Mouse (Mus musculus) MEL (cell line): ENCODE measurements around the gene Fgr. TPM values are rescaled to one million over a fixed set of nuclear protein-coding genes. Genes with fewer than 3 reads are reported as not detected.

ENCODE experiments used
- DNase-seq: peaks from one replicate; pipeline ENCODE4 v3.0.0; 2011; ENCODE audit warnings: low read depth, low spot score
- H3K27ac ChIP-seq: 2 replicates; pipeline ENCODE4 v1.5.1; 2012; ENCODE audit warnings: low read depth, mild to moderate bottlenecking, control low read depth, low read length, moderate library complexity; ENCODE audit not compliant: control insufficient read depth
- H3K27me3 ChIP-seq, 2 experiments: fragments of 150-350 bp in 1 of 2; sonication (generic) in 1 of 2; 2 replicates each; pipeline ENCODE4 v1.6.1; 2012; ENCODE audit warnings: low read length in 2 of 2, mild to moderate bottlenecking in 2 of 2, improper control_type of control experiment in 1 of 2, moderate library complexity in 1 of 2; ENCODE audit not compliant: insufficient read depth in 2 of 2, control insufficient read depth in 1 of 2
- H3K36me3 ChIP-seq, 2 experiments: 2 replicates each; pipeline ENCODE4 v1.6.1; 2012 to 2014; ENCODE audit warnings: low read length in 2 of 2, improper control_type of control experiment in 1 of 2, inconsistent platforms in 1 of 2, mild to moderate bottlenecking in 1 of 2; ENCODE audit not compliant: insufficient read depth in 2 of 2, control insufficient read depth in 1 of 2
- H3K4me1 ChIP-seq, 2 experiments: fragments of 150-350 bp in 1 of 2; sonication (generic) in 1 of 2; 2 replicates each; pipeline ENCODE4 v1.6.1; 2012; ENCODE audit warnings: low read length in 2 of 2, improper control_type of control experiment in 1 of 2, mild to moderate bottlenecking in 1 of 2; ENCODE audit not compliant: insufficient read depth in 2 of 2, control insufficient read depth in 1 of 2
- H3K4me3 ChIP-seq, 2 experiments: fragments of 150-350 bp in 1 of 2; sonication (generic) in 1 of 2; 2 replicates each; pipeline ENCODE4 v1.5.1; 2012; ENCODE audit warnings: low read depth in 2 of 2, low read length in 2 of 2, mild to moderate bottlenecking in 2 of 2, moderate library complexity in 2 of 2, control low read depth in 1 of 2, improper control_type of control experiment in 1 of 2; ENCODE audit not compliant: control insufficient read depth in 1 of 2, insufficient read depth in 1 of 2
- H3K79me2 ChIP-seq: 2 replicates; pipeline ENCODE4 v1.6.1; 2012; ENCODE audit warnings: mild to moderate bottlenecking, low read length, moderate library complexity; ENCODE audit not compliant: control insufficient read depth, poor library complexity, insufficient read depth
- H3K9ac ChIP-seq: 2 replicates; pipeline ENCODE4 v1.6.1; 2012; ENCODE audit warnings: low read depth, mild to moderate bottlenecking, control low read depth, low read length, moderate library complexity; ENCODE audit not compliant: control insufficient read depth, poor library complexity, severe bottlenecking
- H3K9me3 ChIP-seq: fragments of 150-350 bp; sonication (generic); replicated peaks from 2 replicates; pipeline ENCODE4 v1.6.1; 2012; ENCODE audit warnings: mild to moderate bottlenecking, low read length, improper control_type of control experiment, moderate library complexity; ENCODE audit not compliant: insufficient read depth
- BHLHE40 ChIP-seq: IDR thresholded peaks from 2 replicates; pipeline ENCODE4 v1.6.1; 2012; ENCODE audit warnings: low read depth, mild to moderate bottlenecking, inconsistent platforms, low read length, improper control_type of control experiment, borderline replicate concordance
- CHD1 ChIP-seq: IDR thresholded peaks from 2 replicates; pipeline ENCODE4 v1.6.1; 2012; ENCODE audit warnings: low read depth, mild to moderate bottlenecking, inconsistent platforms, low read length, improper control_type of control experiment
- CHD2 ChIP-seq: IDR thresholded peaks from 2 replicates; pipeline ENCODE4 v1.6.1; 2011; ENCODE audit warnings: low read length, improper control_type of control experiment
- CTCF ChIP-seq, 3 experiments: IDR thresholded peaks in 2 of 3; conservative IDR thresholded peaks in 1 of 3; 2 replicates each; pipeline ENCODE4 v1.5.1; 2011 to 2012; ENCODE audit warnings: low read length in 3 of 3, low read depth in 2 of 3, mild to moderate bottlenecking in 2 of 3, improper control_type of control experiment in 1 of 3, inconsistent platforms in 1 of 3, mixed read lengths in 1 of 3, moderate library complexity in 1 of 3; ENCODE audit not compliant: control insufficient read depth in 1 of 3, insufficient read depth in 1 of 3, poor library complexity in 1 of 3, severe bottlenecking in 1 of 3
- E2F4 ChIP-seq: IDR thresholded peaks from 2 replicates; pipeline ENCODE4 v1.6.1; 2011; ENCODE audit warnings: low read depth, low read length, improper control_type of control experiment, borderline replicate concordance
- EP300 ChIP-seq, 2 experiments: IDR thresholded peaks; 2 replicates each; pipeline ENCODE4 v1.6.1; 2011; ENCODE audit warnings: improper control_type of control experiment in 2 of 2, low read length in 2 of 2, low read depth in 1 of 2, mild to moderate bottlenecking in 1 of 2
- GABPA ChIP-seq: IDR thresholded peaks from 2 replicates; pipeline ENCODE4 v1.6.1; 2012; ENCODE audit warnings: low read depth, mild to moderate bottlenecking, inconsistent platforms, low read length, improper control_type of control experiment, moderate library complexity
- GATA1 ChIP-seq: IDR thresholded peaks from 2 replicates; pipeline ENCODE4 v1.6.1; 2011; ENCODE audit warnings: low read depth, low read length, improper control_type of control experiment
- HCFC1 ChIP-seq: IDR thresholded peaks from 2 replicates; pipeline ENCODE4 v1.6.1; 2012; ENCODE audit warnings: low read depth, mild to moderate bottlenecking, inconsistent platforms, low read length, improper control_type of control experiment, moderate library complexity
- KAT2A ChIP-seq: conservative IDR thresholded peaks from 2 replicates; pipeline ENCODE4 v1.6.1; 2012; ENCODE audit warnings: low read depth, low read length, improper control_type of control experiment, inconsistent platforms
- MAFK ChIP-seq: IDR thresholded peaks from 2 replicates; pipeline ENCODE4 v1.6.1; 2011; ENCODE audit warnings: low read depth, mild to moderate bottlenecking, low read length, improper control_type of control experiment, borderline replicate concordance
- MEF2A ChIP-seq: IDR thresholded peaks from 2 replicates; pipeline ENCODE4 v1.6.1; 2014; ENCODE audit warnings: low read depth, mild to moderate bottlenecking, inconsistent platforms, low read length, improper control_type of control experiment; ENCODE audit not compliant: poor library complexity, insufficient replicate concordance, severe bottlenecking; ENCODE audit errors: extremely low read depth
- MXI1 ChIP-seq: IDR thresholded peaks from 2 replicates; pipeline ENCODE4 v1.6.1; 2011; ENCODE audit warnings: mild to moderate bottlenecking, low read depth, low read length, improper control_type of control experiment
- MYB ChIP-seq: IDR thresholded peaks from 2 replicates; pipeline ENCODE4 v1.6.1; 2011; ENCODE audit warnings: mild to moderate bottlenecking, low read depth, low read length, improper control_type of control experiment
- MYC ChIP-seq: IDR thresholded peaks from 2 replicates; pipeline ENCODE4 v1.6.1; 2011; ENCODE audit warnings: low read depth, mild to moderate bottlenecking, low read length, improper control_type of control experiment, moderate library complexity
- NELFE ChIP-seq: IDR thresholded peaks from 2 replicates; pipeline ENCODE4 v1.6.1; 2011; ENCODE audit warnings: low read depth, low read length, improper control_type of control experiment
- NRF1 ChIP-seq: IDR thresholded peaks from 2 replicates; pipeline ENCODE4 v1.6.1; 2014; ENCODE audit warnings: low read depth, mild to moderate bottlenecking, inconsistent platforms, low read length, improper control_type of control experiment, moderate library complexity; ENCODE audit not compliant: poor library complexity, insufficient read depth, severe bottlenecking
- POLR2AphosphoS2 ChIP-seq: IDR thresholded peaks from 2 replicates; pipeline ENCODE4 v1.6.1; 2011; ENCODE audit warnings: low read length, improper control_type of control experiment
- POLR2AphosphoS5 ChIP-seq: IDR thresholded peaks from 2 replicates; pipeline ENCODE4 v1.6.1; 2012; ENCODE audit warnings: low read depth, borderline replicate concordance, mild to moderate bottlenecking, inconsistent platforms, low read length, moderate library complexity, mixed read lengths
- RAD21 ChIP-seq: IDR thresholded peaks from 2 replicates; pipeline ENCODE4 v1.6.1; 2011; ENCODE audit warnings: mild to moderate bottlenecking, low read depth, low read length, improper control_type of control experiment
- RCOR1 ChIP-seq: IDR thresholded peaks from 2 replicates; pipeline ENCODE4 v1.6.1; 2012; ENCODE audit warnings: low read depth, mild to moderate bottlenecking, inconsistent platforms, low read length, improper control_type of control experiment
- SMC3 ChIP-seq: IDR thresholded peaks from 2 replicates; pipeline ENCODE4 v1.6.1; 2011; ENCODE audit warnings: low read depth, low read length, improper control_type of control experiment
- TBP ChIP-seq: IDR thresholded peaks from 2 replicates; pipeline ENCODE4 v1.8.0; 2011; ENCODE audit warnings: low read depth, low read length, improper control_type of control experiment
- TCF12 ChIP-seq: IDR thresholded peaks from 2 replicates; pipeline ENCODE4 v1.6.1; 2014; ENCODE audit warnings: low read depth, mild to moderate bottlenecking, inconsistent platforms, low read length, improper control_type of control experiment, moderate library complexity
- UBTF ChIP-seq: IDR thresholded peaks from 2 replicates; pipeline ENCODE4 v1.6.1; 2012; ENCODE audit warnings: low read depth, mild to moderate bottlenecking, inconsistent platforms, low read length, improper control_type of control experiment, moderate library complexity, borderline replicate concordance; ENCODE audit not compliant: insufficient read depth
- USF1 ChIP-seq: IDR thresholded peaks from 2 replicates; pipeline ENCODE4 v1.6.1; 2014; ENCODE audit warnings: low read depth, mild to moderate bottlenecking, inconsistent platforms, low read length, improper control_type of control experiment, moderate library complexity
- ZC3H11A ChIP-seq: IDR thresholded peaks from 2 replicates; pipeline ENCODE4 v1.6.1; 2012; ENCODE audit warnings: low read depth, mild to moderate bottlenecking, inconsistent platforms, low read length, improper control_type of control experiment
- ZMIZ1 ChIP-seq: IDR thresholded peaks from 2 replicates; pipeline ENCODE4 v1.6.1; 2012; ENCODE audit warnings: low read depth, mild to moderate bottlenecking, inconsistent platforms, low read length, improper control_type of control experiment, moderate library complexity
- ZNF384 ChIP-seq: IDR thresholded peaks from 2 replicates; pipeline ENCODE4 v1.6.1; 2012; ENCODE audit warnings: low read depth, mild to moderate bottlenecking, inconsistent platforms, low read length, improper control_type of control experiment
- polyA plus RNA-seq, 2 experiments: library from polyadenylated mRNA; stranded (reverse) in 1 of 2; unstranded in 1 of 2; fragments of >175 nt in 1 of 2; fragments of >200 nt in 1 of 2; gene quantifications; 2 replicates each; pipeline versions ENCODE4 v1.2.1 to v1.2.4; 2012; ENCODE audit warnings: low replicate concordance in 2 of 2, low read depth in 1 of 2; ENCODE audit not compliant: insufficient read length in 2 of 2, insufficient read depth in 1 of 2, missing spikeins in 1 of 2
- total RNA-seq: library from RNA; depleted of rRNA; stranded (reverse); fragments of 300-350 nt; gene quantifications from 2 replicates; pipeline ENCODE4 v1.2.3, GENCODE M21; 2012

Fgr gene
- total and polyA plus RNA-seq, 3 experiments: not detected

DNA sequence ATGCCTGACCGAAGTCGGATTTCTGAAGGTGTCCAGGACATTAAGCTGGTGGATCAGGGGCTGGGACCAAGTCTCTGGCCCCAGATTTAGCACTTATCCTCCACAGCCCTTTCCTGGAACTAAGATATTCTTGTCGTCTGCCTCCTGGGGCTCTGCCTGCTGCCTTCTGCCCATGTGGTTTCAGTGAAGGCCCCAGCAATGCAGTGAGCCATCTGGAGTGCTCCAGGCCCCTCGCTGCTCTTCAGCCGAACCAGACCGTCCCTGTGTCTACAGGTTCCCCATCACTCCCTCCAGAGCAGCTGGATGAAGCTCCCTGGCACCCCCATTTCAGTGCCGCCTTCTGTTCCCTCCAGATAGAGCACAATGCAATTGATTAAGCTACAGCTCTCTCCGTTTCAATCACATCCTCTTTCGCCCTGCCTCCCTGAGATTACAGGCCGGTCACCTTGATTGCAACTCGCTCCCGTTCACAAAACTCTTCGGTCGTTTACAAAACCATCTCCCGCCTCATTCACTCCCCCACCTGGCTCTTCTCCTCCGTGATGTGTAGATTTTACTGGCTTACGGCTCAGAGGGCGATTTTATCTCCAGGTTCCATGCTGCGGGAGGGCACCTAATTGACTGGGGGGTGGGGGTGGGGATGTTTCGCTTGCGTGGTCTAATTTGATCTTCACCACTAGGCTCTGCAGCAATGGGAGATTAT lies 29.6 kb downstream of the Fgr start:
- no peak for DNase-seq
- no peak overlapping the region for H3K27ac ChIP-seq
- no peak for TF ChIP-seq NELFE
- TF ChIP-seq MYC: no peak
- TF ChIP-seq SMC3: no peak
- no peak for TF ChIP-seq ZMIZ1
- no peak for TF ChIP-seq CHD1
- no peak for TF ChIP-seq MAFK
- no peak for TF ChIP-seq TCF12
- TF ChIP-seq GABPA: no peak
- TF ChIP-seq BHLHE40: no peak
- TF ChIP-seq CHD2: no peak
- no peak for TF ChIP-seq GATA1
- TF ChIP-seq POLR2AphosphoS2: no peak
- no peak for TF ChIP-seq EP300 (IDR thresholded peaks at IDR 0.05; ENCODE audit: low read depth in 1 of 2, low read length in 2 of 2)
- no peak for TF ChIP-seq NRF1
- no peak for TF ChIP-seq TBP
- no peak for TF ChIP-seq CTCF (IDR thresholded peaks at IDR 0.05 in 2 of 3, conservative IDR thresholded peaks at IDR 0.05 in 1 of 3; ENCODE audit: control insufficient read depth in 1 of 3, insufficient read depth in 1 of 3, low read depth in 2 of 3, low read length in 3 of 3, poor library complexity in 1 of 3, severe bottlenecking in 1 of 3)
- no peak for TF ChIP-seq HCFC1
- no peak for TF ChIP-seq MXI1
- no peak for TF ChIP-seq UBTF
- peaks cover 0 to 3% of the 10 kb centered on the region in 2 experiments; a peak in 3 of 4 replicates for H3K27me3 ChIP-seq
- no peaks in the 10 kb centered on the region for H3K79me2 ChIP-seq
- peaks cover 5 to 13% of the 10 kb centered on the region in 2 experiments; a peak in 2 of 4 replicates for H3K4me1 ChIP-seq
- H3K4me3 ChIP-seq: no peak overlapping the region
- no peaks in the 10 kb centered on the region for H3K36me3 ChIP-seq
- no peak overlapping the region for H3K9ac ChIP-seq
- no peaks in the 10 kb centered on the region for H3K9me3 ChIP-seq

DNA sequence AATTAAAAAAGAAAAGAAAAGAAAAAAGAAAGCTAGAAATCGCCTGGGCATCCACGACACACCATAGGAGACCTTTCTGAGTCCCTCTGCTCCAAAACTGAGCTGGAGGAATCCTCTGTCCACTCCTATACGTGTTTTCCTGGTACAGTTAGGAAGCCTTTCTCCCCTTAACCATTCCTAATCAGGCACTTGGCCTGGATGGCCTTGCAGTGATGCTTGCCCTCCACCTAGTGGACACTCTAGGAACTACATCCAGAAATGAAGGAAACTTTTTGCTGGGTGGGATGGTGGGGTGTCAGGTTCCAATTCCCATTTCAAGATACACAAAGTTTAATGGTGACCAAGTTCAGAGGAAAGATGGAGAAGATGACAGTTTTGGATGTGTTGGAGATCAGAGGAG lies 31.3 kb downstream of the Fgr start:
- Histone ChIP-seq H3K4me3 (no peak overlapping the region), H3K4me1 (peaks cover 8 to 13% of the 10 kb centered on the region in 2 experiments; a peak in 2 of 4 replicates), H3K9me3 (no peaks in the 10 kb centered on the region), H3K27ac (no peak overlapping the region), H3K9ac (no peak overlapping the region), H3K36me3 (no peaks in the 10 kb centered on the region), H3K79me2 (no peaks in the 10 kb centered on the region), H3K27me3 (peaks cover 0 to 3% of the 10 kb centered on the region in 2 experiments; a peak in 3 of 4 replicates)
- DNase-seq: peak; percentile 85
- no peak for TF ChIP-seq ZMIZ1
- no peak for TF ChIP-seq POLR2AphosphoS5
- no peak for TF ChIP-seq USF1
- no peak for TF ChIP-seq CHD1
- peak; percentile 99 for TF ChIP-seq RAD21
- TF ChIP-seq E2F4: no peak
- TF ChIP-seq ZC3H11A: peak; percentile 94
- TF ChIP-seq KAT2A: no peak
- TF ChIP-seq RCOR1: 0 out of 2 replicates have a peak, but pooled peaks have one; percentile 47
- TF ChIP-seq ZNF384: peak; percentile 72
- no peak for TF ChIP-seq MYB
- TF ChIP-seq MXI1: peak; percentile 18; the same call in 1 of the 2 replicates
- 0 out of 2 replicates have a peak, but pooled peaks have one; percentile 22 for TF ChIP-seq GATA1
- TF ChIP-seq MEF2A: no peak
- TF ChIP-seq CHD2: no peak
- peak; percentile 86 to 100 (median 98) for TF ChIP-seq CTCF (IDR thresholded peaks at IDR 0.05 in 2 of 3, conservative IDR thresholded peaks at IDR 0.05 in 1 of 3; ENCODE audit: control insufficient read depth in 1 of 3, insufficient read depth in 1 of 3, low read depth in 2 of 3, low read length in 3 of 3, poor library complexity in 1 of 3, severe bottlenecking in 1 of 3)
- TF ChIP-seq UBTF: no peak
